ENCODE assay signal across 13 mouse cellular contexts in the genomic region with DNA sequence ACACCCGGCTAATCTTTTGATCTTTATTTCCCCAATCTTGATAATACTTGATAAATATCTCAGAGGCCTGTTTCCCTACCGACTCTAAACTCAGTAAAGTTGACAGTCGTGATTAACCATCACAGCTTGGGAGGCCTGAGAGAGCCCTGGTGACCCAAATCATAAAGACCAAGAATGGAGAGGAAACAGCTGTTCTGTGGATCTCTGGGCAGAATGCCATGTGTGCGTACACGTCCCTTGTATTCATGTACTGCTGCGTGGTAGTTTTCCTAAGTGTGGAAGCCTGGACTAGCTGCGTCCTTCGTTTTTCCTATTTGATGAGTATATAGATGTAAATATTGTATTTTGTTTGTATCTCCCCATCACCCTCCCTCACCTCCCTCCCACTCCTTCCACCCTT. TPM values are rescaled to one million over a fixed set of nuclear protein-coding genes. Genes with fewer than 3 reads are reported as not detected.
DNase-seq lines count a peak whose midpoint lies in the region; ATAC-seq and TF ChIP-seq lines count a peak whose summit lies in the region.
"Had no signal": no experiment of that assay in that cellular context is flagged by ENCODE, and none has a peak within 500 bp of the region (broad histone marks: within the 10 kb centered on the region; RNA-seq: fewer than 3 reads in every experiment).

No protein-coding gene starts in this region.

- 28% methylated on average over 8 of the region's 8 CpGs for WGBS in lung, embryonic 14.5 days

- no peak overlapping the region for H3K9ac ChIP-seq in lung, embryonic 14.5 days

- peak; percentile 28 for DNase-seq in gastrocnemius, postnatal 14 days
- no peak for DNase-seq in gastrocnemius, postnatal 36 days
- DNase-seq in lung, embryonic 14.5 days = peak; percentile 90
- DNase-seq in lung, postnatal 25 days (ENCODE audit: low spot score) = no peak
- peak; percentile 64 to 68 for DNase-seq in heart, postnatal 10 days
- peak; percentile 48 for DNase-seq in lung, postnatal 10 days
- DNase-seq in cerebellum, postnatal 14 days = no peak
- no peak for DNase-seq in thymus, postnatal 10 days (ENCODE audit: low spot score in 2 of 2)
- DNase-seq: adrenal gland, postnatal 25 days; cerebellum, adult 9-10 months; retina, postnatal 1 day had no signal

- TF ChIP-seq CTCF in lung, embryonic 14.5 days (IDR thresholded peaks at IDR 0.05; ENCODE audit: low read depth) = no peak

- no peak overlapping the region for H3K27ac ChIP-seq in lung, embryonic 14.5 days (ENCODE audit: low read depth)

- intact Hi-C loops in gastrocnemius, postnatal 14 days (cut with DNase I; ENCODE audit: low total_unique reads) = no loop called here
- intact Hi-C loops in gastrocnemius, postnatal 36 days (cut with DNase I) = no loop called here
- intact Hi-C loops in heart, postnatal 10 days (cut with DNase I) = no loop called here

- ATAC-seq in lung, embryonic 14.5 days (ENCODE audit: insufficient read depth) = peak; percentile 81
- ATAC-seq: inflammation-experienced regulatory T-cells, adult 6 months had no signal

- no peak overlapping the region for H3K4me3 ChIP-seq in lung, embryonic 14.5 days (ENCODE audit: low read depth, low read length)
- H3K4me3 ChIP-seq: myocyte had no signal

- H3K4me2 ChIP-seq in lung, embryonic 14.5 days = no peak overlapping the region

- H3K36me3 ChIP-seq in lung, embryonic 14.5 days (ENCODE audit: insufficient read depth) = 0 out of 2 replicates have a peak, but pooled peaks cover 12% of the 10 kb centered on the region

- no peaks in the 10 kb centered on the region for H3K9me3 ChIP-seq in lung, embryonic 14.5 days (ENCODE audit: low read depth, low read length)

- peaks cover 6% of the 10 kb centered on the region; the same call in 1 of the 2 replicates for H3K4me1 ChIP-seq in lung, embryonic 14.5 days (ENCODE audit: insufficient read depth)

- H3K27me3 ChIP-seq in lung, embryonic 14.5 days (ENCODE audit: insufficient read depth, low read length) = no peaks in the 10 kb centered on the region

RNA-seq across cellular contexts. Expression of a gene that starts 47.7 kb away (rescaled TPM):
- total RNA-seq in gastrocnemius, postnatal 14 days (2021) = under 1 TPM; 0.20 to 0.45 TPM
- total RNA-seq in gastrocnemius, postnatal 36 days (2021) = under 1 TPM in 1 of 2 experiments, not detected in 1; 0.52 TPM
- polyA plus RNA-seq in lung, embryonic 14.5 days (2014; fragmentation: Nextera tagmentation; extraction: Ambion mirVana) = 3.1 and 3.2 TPM in 2 replicates
- under 1 TPM; 0.45 to 0.74 TPM for total RNA-seq in heart, postnatal 10 days (2021)

RNA-seq across cellular contexts. Expression of a gene that starts 48.2 kb away (rescaled TPM):
- total RNA-seq in gastrocnemius, postnatal 14 days (2021) = 10 to 100 TPM; 25.2 to 27.6 TPM
- total RNA-seq in gastrocnemius, postnatal 36 days (2021) = 10 to 100 TPM; 22.2 to 27.1 TPM
- 89.8 and 95.9 TPM in 2 replicates for polyA plus RNA-seq in lung, embryonic 14.5 days (2014; fragmentation: Nextera tagmentation; extraction: Ambion mirVana)
- 10 to 100 TPM; 20.0 to 25.5 TPM for total RNA-seq in heart, postnatal 10 days (2021)

Comparison
In these comparisons a context has a peak if more than half of its experiments do, and no peak if none do; other contexts are left out.
1. DNase-seq: peak in gastrocnemius, postnatal 14 days (single experiment), lung, embryonic 14.5 days (single experiment), heart, postnatal 10 days (2 of 2) and lung, postnatal 10 days (single experiment); none in gastrocnemius, postnatal 36 days (0 of 2), lung, postnatal 25 days (single experiment), cerebellum, postnatal 14 days (0 of 2) and thymus, postnatal 10 days (0 of 2).